ENCODE assay signal across 8 mouse cellular contexts in genomic region chr11:21033823-21034401, GRCm38 (mm10). TPM values are rescaled to one million over a fixed set of nuclear protein-coding genes. Genes with fewer than 3 reads are reported as not detected.
DNase-seq lines count a peak whose midpoint lies in the region; ATAC-seq and TF ChIP-seq lines count a peak whose summit lies in the region.

No protein-coding gene starts in this region.

- H3K4me2 ChIP-seq in forebrain, postnatal 0 days (ENCODE audit: low read depth), result no peak overlapping the region
- H3K4me2 ChIP-seq in forebrain, embryonic 13.5 days, result no peak overlapping the region
- H3K4me2 ChIP-seq in heart, postnatal 0 days (ENCODE audit: low read depth, low read length), result no peak overlapping the region; the same call in 1 of the 2 replicates
- no peak overlapping the region for H3K4me2 ChIP-seq in limb, embryonic 11.5 days (ENCODE audit: low read depth, severe bottlenecking)

- TF ChIP-seq EP300 in heart, postnatal 0 days (IDR thresholded peaks at IDR 0.05; ENCODE audit: low read depth), result no peak

- H3K4me3 ChIP-seq in forebrain, postnatal 0 days (ENCODE audit: low read depth, low read length), result no peak overlapping the region
- H3K4me3 ChIP-seq in forebrain, embryonic 13.5 days, result no peak overlapping the region
- H3K4me3 ChIP-seq in heart, postnatal 0 days (ENCODE audit: low read depth, low read length), result no peak overlapping the region
- H3K4me3 ChIP-seq in limb, embryonic 11.5 days (ENCODE audit: low read depth, low read length), result no peak overlapping the region

- H3K36me3 ChIP-seq in forebrain, postnatal 0 days (ENCODE audit: insufficient read depth), result no peaks in the 10 kb centered on the region
- no peaks in the 10 kb centered on the region for H3K36me3 ChIP-seq in forebrain, embryonic 13.5 days (ENCODE audit: poor library complexity, severe bottlenecking)
- no peaks in the 10 kb centered on the region for H3K36me3 ChIP-seq in heart, postnatal 0 days (replicated peaks; ENCODE audit: control insufficient read depth, insufficient read depth, low read length)
- H3K36me3 ChIP-seq in limb, embryonic 11.5 days (ENCODE audit: control insufficient read depth, insufficient read depth, low read length), result no peaks in the 10 kb centered on the region

- peaks cover 12% of the 10 kb centered on the region for H3K4me1 ChIP-seq in forebrain, postnatal 0 days (ENCODE audit: insufficient read depth)
- peaks cover 12% of the 10 kb centered on the region; the same call in 1 of the 2 replicates for H3K4me1 ChIP-seq in forebrain, embryonic 13.5 days
- H3K4me1 ChIP-seq in heart, postnatal 0 days (ENCODE audit: control insufficient read depth, insufficient read depth), result peaks cover 18% of the 10 kb centered on the region
- peaks cover 6% of the 10 kb centered on the region for H3K4me1 ChIP-seq in limb, embryonic 11.5 days (ENCODE audit: control insufficient read depth, insufficient read depth, low read length)

- DNase-seq in forebrain, postnatal 0 days, result no peak
- DNase-seq in T-cell, adult 2 months (ENCODE audit: low spot score), result peak; percentile 38
- DNase-seq in heart, postnatal 0 days (ENCODE audit: low spot score), result no peak
- DNase-seq in limb, embryonic 11.5 days (ENCODE audit: low spot score), result peak; percentile 28
- peak; percentile 12 to 42 for DNase-seq in thymus, postnatal 10 days (ENCODE audit: low spot score in 2 of 2)
- no peak for DNase-seq in cerebellum, adult 11-12 months

- peak overlapping the region; percentile 21; the same call in 1 of the 2 replicates for H3K27ac ChIP-seq in forebrain, postnatal 0 days (ENCODE audit: low read depth, low read length)
- H3K27ac ChIP-seq in forebrain, embryonic 13.5 days, result no peak overlapping the region
- peak overlapping the region; percentile 16; the same call in 1 of the 2 replicates for H3K27ac ChIP-seq in heart, postnatal 0 days (ENCODE audit: low read depth)
- H3K27ac ChIP-seq in limb, embryonic 11.5 days (replicated peaks; ENCODE audit: low read depth, low read length), result no peak overlapping the region

- WGBS in forebrain, postnatal 0 days, result 64% methylated on average over 11 of the region's 11 CpGs
- 64% methylated on average over 11 of the region's 11 CpGs for WGBS in forebrain, embryonic 13.5 days
- WGBS in heart, postnatal 0 days, result 37% methylated on average over 11 of the region's 11 CpGs
- WGBS in limb, embryonic 11.5 days, result 37% methylated on average over 11 of the region's 11 CpGs

- no peak overlapping the region for H3K9ac ChIP-seq in forebrain, postnatal 0 days
- no peak overlapping the region for H3K9ac ChIP-seq in forebrain, embryonic 13.5 days
- H3K9ac ChIP-seq in heart, postnatal 0 days (replicated peaks; ENCODE audit: low read depth, low read length), result no peak overlapping the region
- H3K9ac ChIP-seq in limb, embryonic 11.5 days (ENCODE audit: low read length), result no peak overlapping the region

- H3K27me3 ChIP-seq in forebrain, postnatal 0 days (ENCODE audit: insufficient read depth, low read length), result no peaks in the 10 kb centered on the region
- H3K27me3 ChIP-seq in forebrain, embryonic 13.5 days, result 0 out of 2 replicates have a peak, but pooled peaks cover 10% of the 10 kb centered on the region
- H3K27me3 ChIP-seq in heart, postnatal 0 days (ENCODE audit: control insufficient read depth, insufficient read depth, low read length), result no peaks in the 10 kb centered on the region
- H3K27me3 ChIP-seq in limb, embryonic 11.5 days (ENCODE audit: control insufficient read depth, insufficient read depth, low read length), result no peaks in the 10 kb centered on the region

- H3K9me3 ChIP-seq in forebrain, postnatal 0 days (ENCODE audit: low read length), result no peaks in the 10 kb centered on the region
- H3K9me3 ChIP-seq in forebrain, embryonic 13.5 days (replicated peaks), result no peaks in the 10 kb centered on the region
- no peaks in the 10 kb centered on the region for H3K9me3 ChIP-seq in heart, postnatal 0 days (replicated peaks; ENCODE audit: control insufficient read depth, low read length)
- no peaks in the 10 kb centered on the region for H3K9me3 ChIP-seq in limb, embryonic 11.5 days (ENCODE audit: control insufficient read depth, low read length)

- ATAC-seq in forebrain, postnatal 0 days, result no peak
- no peak for ATAC-seq in forebrain, embryonic 13.5 days
- ATAC-seq in heart, postnatal 0 days (ENCODE audit: insufficient read depth, low read depth), result no peak; the same call in 1 of the 2 replicates
- no peak for ATAC-seq in limb, embryonic 11.5 days (ENCODE audit: insufficient number of reproducible peaks, low FRiP score, low TSS enrichment, low read depth)
- peak; percentile 57 for ATAC-seq in monocyte, adult 5-6 weeks (replicated peaks; ENCODE audit: insufficient number of reproducible peaks, low FRiP score, low TSS enrichment, poor library complexity, severe bottlenecking)

- TF ChIP-seq CTCF in forebrain, postnatal 0 days (IDR thresholded peaks at IDR 0.05; ENCODE audit: low read depth), result no peak
- TF ChIP-seq CTCF in heart, postnatal 0 days (IDR thresholded peaks at IDR 0.05; ENCODE audit: low read depth), result no peak

RNA-seq across cellular contexts. Expression of gene Peli1, which starts 57.2 kb away (rescaled TPM):
- 50.1 and 52.8 TPM in 2 replicates for total RNA-seq in forebrain, postnatal 0 days (2014; rRNA removed)
- polyA plus RNA-seq in forebrain, postnatal 0 days (2015; fragmentation: Nextera tagmentation; extraction: Ambion mirVana), result 56.3 and 58.0 TPM in 2 replicates
- 99.0 and 106 TPM in 2 replicates for polyA plus RNA-seq in forebrain, embryonic 13.5 days (2015; fragmentation: Nextera tagmentation; extraction: Ambion mirVana)
- total RNA-seq in heart, postnatal 0 days (2014; rRNA removed; ENCODE audit: low replicate concordance), result 12.9 and 19.6 TPM in 2 replicates
- polyA plus RNA-seq in heart, postnatal 0 days (2015; fragmentation: Nextera tagmentation; extraction: Ambion mirVana), result 14.7 and 16.3 TPM in 2 replicates
- 75.6 and 78.9 TPM in 2 replicates for polyA plus RNA-seq in limb, embryonic 11.5 days (2014; fragmentation: Nextera tagmentation; extraction: Ambion mirVana)
- total RNA-seq in monocyte, adult 5-6 weeks (2017), result 57.1 to 95.4 TPM (median 58.8 TPM) in 3 replicates

Comparison
In these comparisons a context has a peak if more than half of its experiments do, and no peak if none do; other contexts are left out.
1. H3K27ac ChIP-seq: peak in forebrain, postnatal 0 days (single experiment) and heart, postnatal 0 days (single experiment); none in forebrain, embryonic 13.5 days (single experiment) and limb, embryonic 11.5 days (single experiment).
2. DNase-seq: peak in T-cell, adult 2 months (single experiment), limb, embryonic 11.5 days (single experiment) and thymus, postnatal 10 days (2 of 2); none in forebrain, postnatal 0 days (single experiment), heart, postnatal 0 days (single experiment) and cerebellum, adult 11-12 months (single experiment).